Mouse (Mus musculus) CH12.LX (cell line): Measurements from ENCODE around the gene Nrbf2. TPM values are rescaled to one million over a fixed set of nuclear protein-coding genes. Genes with fewer than 3 reads are reported as not detected.

Experiments used
- DNase-seq: peaks from one replicate; pipeline ENCODE4 v3.0.0-alpha.2; 2013; ENCODE audit errors: extremely low read depth
- H3K27ac ChIP-seq: 2 replicates; pipeline ENCODE4 v1.5.1; 2012; ENCODE audit warnings: low read depth, mild to moderate bottlenecking, control low read depth, moderate library complexity; ENCODE audit not compliant: insufficient read depth
- H3K27me3 ChIP-seq: replicated peaks from 2 replicates; pipeline ENCODE3; 2012; ENCODE audit warnings: inconsistent platforms
- H3K36me3 ChIP-seq, 2 experiments: replicated peaks in 1 of 2; 2 replicates each; pipeline versions ENCODE3 to v1.6.1; 2012; ENCODE audit warnings: inconsistent platforms in 1 of 2, low read length in 1 of 2, mild to moderate bottlenecking in 1 of 2, mixed read lengths in 1 of 2, moderate library complexity in 1 of 2; ENCODE audit not compliant: control insufficient read depth in 1 of 2, insufficient read depth in 1 of 2
- H3K4me1 ChIP-seq, 2 experiments: 2 replicates each; pipeline ENCODE4 v1.6.1; 2012; ENCODE audit warnings: inconsistent platforms in 1 of 2, moderate library complexity in 1 of 2; ENCODE audit not compliant: insufficient read depth in 2 of 2, control insufficient read depth in 1 of 2
- H3K4me2 ChIP-seq: 2 replicates; pipeline ENCODE4 v1.6.1; 2012; ENCODE audit warnings: low read depth, mild to moderate bottlenecking, control low read depth; ENCODE audit not compliant: poor library complexity, insufficient read depth, severe bottlenecking
- H3K4me3 ChIP-seq, 3 experiments: fragments of 150-350 bp in 1 of 3; sonication (generic) in 1 of 3; replicated peaks in 1 of 3; 2 replicates each; pipeline versions ENCODE3 to v1.5.1; 2011 to 2012; ENCODE audit warnings: low read depth in 2 of 3, low read length in 2 of 3, mild to moderate bottlenecking in 2 of 3, moderate library complexity in 2 of 3, control low read depth in 1 of 3, improper control_type of control experiment in 1 of 3, inconsistent platforms in 1 of 3, mixed read lengths in 1 of 3; ENCODE audit not compliant: poor library complexity in 1 of 3
- H3K79me2 ChIP-seq: replicated peaks from 2 replicates; pipeline ENCODE4 v1.6.1; 2012; ENCODE audit warnings: mild to moderate bottlenecking, moderate library complexity; ENCODE audit not compliant: control insufficient read depth, poor library complexity, insufficient read depth, severe bottlenecking; ENCODE audit errors: extremely low read depth
- H3K9ac ChIP-seq: 2 replicates; pipeline ENCODE4 v1.6.1; 2012; ENCODE audit warnings: low read depth, mild to moderate bottlenecking, control low read depth, moderate library complexity; ENCODE audit not compliant: insufficient read depth
- H3K9me3 ChIP-seq: replicated peaks from 2 replicates; pipeline ENCODE3; 2012; ENCODE audit warnings: low read length, inconsistent platforms, mixed read lengths
- BHLHE40 ChIP-seq: IDR thresholded peaks from 2 replicates; pipeline ENCODE4 v1.6.1; 2011; ENCODE audit warnings: mild to moderate bottlenecking, low read depth, low read length, improper control_type of control experiment
- CHD1 ChIP-seq: IDR thresholded peaks from 2 replicates; pipeline ENCODE4 v1.6.1; 2012; ENCODE audit warnings: low read depth, low read length, improper control_type of control experiment, inconsistent platforms
- CHD2 ChIP-seq: IDR thresholded peaks from 2 replicates; pipeline ENCODE4 v1.6.1; 2011; ENCODE audit warnings: low read length, improper control_type of control experiment
- CTCF ChIP-seq, 2 experiments: IDR thresholded peaks in 1 of 2; conservative IDR thresholded peaks in 1 of 2; 2 replicates each; pipeline ENCODE4 v1.5.1; 2011 to 2012; ENCODE audit warnings: low read depth in 2 of 2, low read length in 2 of 2, improper control_type of control experiment in 1 of 2, inconsistent platforms in 1 of 2, mild to moderate bottlenecking in 1 of 2, moderate library complexity in 1 of 2
- E2F4 ChIP-seq: IDR thresholded peaks from 2 replicates; pipeline ENCODE4 v1.6.1; 2011; ENCODE audit warnings: low read depth, low read length, improper control_type of control experiment; ENCODE audit not compliant: insufficient replicate concordance
- ELF1 ChIP-seq: IDR thresholded peaks from 2 replicates; pipeline ENCODE4 v1.6.1; 2014; ENCODE audit warnings: low read depth, mild to moderate bottlenecking, inconsistent platforms, low read length, improper control_type of control experiment
- EP300 ChIP-seq: IDR thresholded peaks from 2 replicates; pipeline ENCODE4 v1.6.1; 2011; ENCODE audit warnings: low read length, improper control_type of control experiment
- ETS1 ChIP-seq: conservative IDR thresholded peaks from 2 replicates; pipeline ENCODE4 v1.6.1; 2012; ENCODE audit warnings: low read depth, mild to moderate bottlenecking, inconsistent platforms, low read length, improper control_type of control experiment, moderate library complexity
- GABPA ChIP-seq: IDR thresholded peaks from 2 replicates; pipeline ENCODE4 v1.6.1; 2012; ENCODE audit warnings: low read depth, low read length, improper control_type of control experiment, inconsistent platforms; ENCODE audit not compliant: insufficient replicate concordance
- HCFC1 ChIP-seq: IDR thresholded peaks from 2 replicates; pipeline ENCODE4 v1.6.1; 2012; ENCODE audit warnings: low read depth, mild to moderate bottlenecking, inconsistent platforms, low read length, improper control_type of control experiment
- IRF4 ChIP-seq: IDR thresholded peaks from 2 replicates; pipeline ENCODE4 v1.6.1; 2014; ENCODE audit warnings: low read depth, mild to moderate bottlenecking, inconsistent platforms, low read length, improper control_type of control experiment
- JUN ChIP-seq: IDR thresholded peaks from 2 replicates; pipeline ENCODE4 v1.6.1; 2011; ENCODE audit warnings: low read depth, mild to moderate bottlenecking, low read length, improper control_type of control experiment, moderate library complexity; ENCODE audit not compliant: insufficient read depth
- JUND ChIP-seq: conservative IDR thresholded peaks from 2 replicates; pipeline ENCODE4 v1.6.1; 2011; ENCODE audit warnings: low read depth, low read length, improper control_type of control experiment
- MAX ChIP-seq: IDR thresholded peaks from 2 replicates; pipeline ENCODE4 v1.6.1; 2011; ENCODE audit warnings: low read length, improper control_type of control experiment
- MAZ ChIP-seq: IDR thresholded peaks from 2 replicates; pipeline ENCODE4 v1.6.1; 2012; ENCODE audit warnings: low read depth, mild to moderate bottlenecking, inconsistent platforms, low read length, improper control_type of control experiment, moderate library complexity
- MEF2A ChIP-seq: IDR thresholded peaks from 2 replicates; pipeline ENCODE4 v1.6.1; 2014; ENCODE audit warnings: low read depth, mild to moderate bottlenecking, inconsistent platforms, low read length, improper control_type of control experiment, borderline replicate concordance
- MXI1 ChIP-seq: IDR thresholded peaks from 2 replicates; pipeline ENCODE4 v1.6.1; 2011; ENCODE audit warnings: mild to moderate bottlenecking, low read depth, low read length, improper control_type of control experiment
- MYC ChIP-seq: IDR thresholded peaks from 2 replicates; pipeline ENCODE4 v1.6.1; 2011; ENCODE audit warnings: low read depth, mild to moderate bottlenecking, improper control_type of control experiment, low read length
- NELFE ChIP-seq: IDR thresholded peaks from 2 replicates; pipeline ENCODE4 v1.6.1; 2011; ENCODE audit warnings: low read depth, low read length, improper control_type of control experiment
- NRF1 ChIP-seq: IDR thresholded peaks from 2 replicates; pipeline ENCODE4 v1.6.1; 2014; ENCODE audit warnings: low read depth, mild to moderate bottlenecking, inconsistent platforms, low read length, improper control_type of control experiment, moderate library complexity
- PAX5 ChIP-seq: IDR thresholded peaks from 2 replicates; pipeline ENCODE4 v1.6.1; 2012; ENCODE audit warnings: low read length, inconsistent platforms, mixed read lengths
- POLR2A ChIP-seq: IDR thresholded peaks from 2 replicates; pipeline ENCODE4 v1.6.1; 2011; ENCODE audit warnings: low read depth, mild to moderate bottlenecking, improper control_type of control experiment, low read length
- RAD21 ChIP-seq: IDR thresholded peaks from 2 replicates; pipeline ENCODE4 v1.6.1; 2011; ENCODE audit warnings: low read depth, mild to moderate bottlenecking, low read length, improper control_type of control experiment, moderate library complexity
- RCOR1 ChIP-seq: conservative IDR thresholded peaks from 2 replicates; pipeline ENCODE4 v1.6.1; 2012; ENCODE audit warnings: low read depth, mild to moderate bottlenecking, inconsistent platforms, low read length, improper control_type of control experiment
- SIN3A ChIP-seq: IDR thresholded peaks from 2 replicates; pipeline ENCODE4 v1.6.1; 2012; ENCODE audit warnings: low read length, improper control_type of control experiment, inconsistent platforms
- TBP ChIP-seq: conservative IDR thresholded peaks from 2 replicates; pipeline ENCODE4 v1.6.1; 2011; ENCODE audit warnings: low read depth, low read length, improper control_type of control experiment
- TCF12 ChIP-seq: IDR thresholded peaks from 2 replicates; pipeline ENCODE4 v1.6.1; 2014; ENCODE audit warnings: low read depth, mild to moderate bottlenecking, inconsistent platforms, low read length, improper control_type of control experiment
- USF1 ChIP-seq: IDR thresholded peaks from 2 replicates; pipeline ENCODE4 v1.6.1; 2014; ENCODE audit warnings: low read depth, mild to moderate bottlenecking, inconsistent platforms, low read length, improper control_type of control experiment
- ZC3H11A ChIP-seq: IDR thresholded peaks from 2 replicates; pipeline ENCODE4 v1.6.1; 2012; ENCODE audit warnings: low read depth, mild to moderate bottlenecking, inconsistent platforms, low read length, improper control_type of control experiment
- ZKSCAN1 ChIP-seq: IDR thresholded peaks from 2 replicates; pipeline ENCODE4 v1.6.1; 2012; ENCODE audit warnings: low read depth, inconsistent platforms, low read length, improper control_type of control experiment, borderline replicate concordance
- ZMIZ1 ChIP-seq: IDR thresholded peaks from 2 replicates; pipeline ENCODE4 v1.6.1; 2012; ENCODE audit warnings: low read depth, mild to moderate bottlenecking, inconsistent platforms, low read length, improper control_type of control experiment
- ZNF384 ChIP-seq: IDR thresholded peaks from 2 replicates; pipeline ENCODE4 v1.6.1; 2012; ENCODE audit warnings: low read depth, low read length, improper control_type of control experiment, inconsistent platforms
- dilution Hi-C: fragments of 300-500 bp; cut with MboI; formaldehyde crosslinking; loops from 2 replicates; pipeline ENCODE4 v1.14.3; 2020; ENCODE audit warnings: low sequenced_read_pairs; ENCODE audit not compliant: extremely low pct_unique_long_range_greater_than_20kb, extremely low pct_ligation_motif_present
- in situ Hi-C: fragments of 300-500 bp; cut with MboI; formaldehyde crosslinking; loops from 3 replicates; pipeline ENCODE4 v1.14.3; 2019; ENCODE audit warnings: low sequenced_read_pairs, low pct_ligation_motif_present, low pct_unique_long_range_greater_than_20kb, mixed read lengths
- polyA plus RNA-seq: library from polyadenylated mRNA; unstranded; fragments of >175 nt; gene quantifications from 2 replicates; pipeline ENCODE4 v1.2.1, GENCODE M21; 2012; ENCODE audit warnings: low read depth; ENCODE audit not compliant: insufficient read length
- total RNA-seq, 2 experiments: library from RNA; depleted of rRNA; stranded (reverse); fragments of 300-350 nt in 1 of 2; fragments of >200 nt in 1 of 2; gene quantifications; 2 replicates each; pipeline ENCODE4 v1.2.3; 2012 to 2014

Nrbf2 gene
- total and polyA plus RNA-seq, 3 experiments: 16.6 to 33.0 (median 17.8) TPM

DNA sequence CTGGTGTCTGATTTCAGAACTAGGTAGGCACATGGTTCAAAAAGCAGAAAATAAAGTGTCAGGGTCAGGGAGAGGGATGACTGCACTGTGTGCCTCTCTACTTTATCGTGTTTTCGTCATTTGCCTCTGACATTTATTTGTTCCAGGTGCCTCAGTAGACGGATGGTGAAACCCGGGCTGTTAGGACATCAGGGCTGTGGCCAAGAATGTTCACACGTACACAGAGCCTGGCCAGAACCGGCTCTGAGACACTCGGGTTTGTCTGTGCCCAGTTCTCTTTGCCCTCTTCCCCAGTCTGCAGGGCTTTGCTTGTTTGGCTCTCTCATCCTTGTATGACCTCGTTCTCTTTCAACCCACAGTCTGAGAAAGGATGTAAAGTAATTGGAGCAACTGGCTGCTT lies 6.0 kb upstream of the Nrbf2 start:
- no peaks in the 10 kb centered on the region for H3K27me3 ChIP-seq
- H3K36me3 ChIP-seq: no peaks in the 10 kb centered on the region
- peak overlapping the region; percentile 70 for H3K27ac ChIP-seq
- TF ChIP-seq MXI1 (0 out of 2 replicates have a peak, but pooled peaks have one; percentile 33), CTCF (conservative IDR thresholded peaks at IDR 0.05 in 1 of 2, IDR thresholded peaks at IDR 0.05 in 1 of 2; ENCODE audit: low read depth in 2 of 2, low read length in 2 of 2) (no peak), RAD21 (no peak), SIN3A (peak; percentile 35; the same call in 1 of the 2 replicates), ELF1 (no peak)
- dilution Hi-C loops (no loop called here), in situ Hi-C loops (no loop called here)
- no peaks in the 10 kb centered on the region for H3K79me2 ChIP-seq
- H3K4me1 ChIP-seq: peaks cover 18 to 61% of the 10 kb centered on the region in 2 experiments; a peak in 3 of 4 replicates
- DNase-seq: no peak
- H3K4me2 ChIP-seq: peak overlapping the region; percentile 33; the same call in 1 of the 2 replicates
- no peak overlapping the region for H3K4me3 ChIP-seq
- H3K9ac ChIP-seq: peak overlapping the region; percentile 20
- no peaks in the 10 kb centered on the region for H3K9me3 ChIP-seq

DNA sequence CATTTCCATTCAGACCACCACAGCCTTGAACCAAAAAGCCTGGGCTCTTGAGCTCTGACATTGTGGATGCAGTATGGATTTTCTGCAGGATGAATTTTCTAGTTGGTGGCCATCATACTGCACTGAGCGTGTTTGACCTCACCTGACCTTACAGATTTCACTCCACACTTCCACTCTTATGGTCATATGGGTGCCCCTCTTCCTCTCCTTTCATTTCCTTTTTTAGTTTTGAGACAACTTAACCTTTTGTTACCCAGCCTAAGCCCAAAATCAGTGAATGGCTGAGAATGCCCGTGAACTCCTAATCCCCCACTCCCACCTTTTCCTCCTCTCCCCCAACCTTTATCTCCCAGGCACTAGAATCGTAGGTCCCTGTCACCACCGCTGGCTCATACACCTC lies 5.5 kb upstream of the Nrbf2 start:
- Histone ChIP-seq H3K4me1 (peaks cover 19 to 59% of the 10 kb centered on the region in 2 experiments; a peak in 3 of 4 replicates), H3K4me2 (peak overlapping the region; percentile 33; the same call in 1 of the 2 replicates), H3K4me3 (no peak overlapping the region), H3K79me2 (no peaks in the 10 kb centered on the region), H3K27ac (peak overlapping the region; percentile 70), H3K27me3 (no peaks in the 10 kb centered on the region), H3K36me3 (no peaks in the 10 kb centered on the region), H3K9me3 (no peaks in the 10 kb centered on the region), H3K9ac (peak overlapping the region; percentile 20)
- dilution Hi-C loops: no loop called here
- no peak for DNase-seq
- in situ Hi-C loops: no loop called here
- TF ChIP-seq PAX5 (no peak), IRF4 (peak; percentile 79), MXI1 (no peak), BHLHE40 (peak; percentile 69), MEF2A (peak; percentile 72), MAZ (no peak), CHD1 (no peak), NRF1 (no peak), E2F4 (no peak), RAD21 (no peak), CTCF (conservative IDR thresholded peaks at IDR 0.05 in 1 of 2, IDR thresholded peaks at IDR 0.05 in 1 of 2; ENCODE audit: low read depth in 2 of 2, low read length in 2 of 2) (no peak), ETS1 (peak; percentile 60), POLR2A (no peak), ZC3H11A (no peak), EP300 (peak; percentile 78), TBP (no peak), MAX (no peak), JUND (0 out of 2 replicates have a peak, but pooled peaks have one; percentile 17), ZKSCAN1 (no peak), HCFC1 (peak; percentile 30; the same call in 1 of the 2 replicates), SIN3A (peak; percentile 54), ZMIZ1 (no peak), MYC (no peak), CHD2 (no peak; the same call in none of the 2 replicates), GABPA (no peak), ZNF384 (no peak), RCOR1 (0 out of 2 replicates have a peak, but pooled peaks have one; percentile 22), NELFE (no peak), USF1 (no peak), JUN (no peak), TCF12 (0 out of 2 replicates have a peak, but pooled peaks have one; percentile 23)
